Mouse (Mus musculus): ENCODE results near the gene Rgs7. TPM values are rescaled to one million over a fixed set of nuclear protein-coding genes. Genes with fewer than 3 reads are reported as not detected.

Gene Rgs7
- total and polyA plus RNA-seq, 2 experiments from 2014 or later, result 40.5 to 48.1 TPM

DNA sequence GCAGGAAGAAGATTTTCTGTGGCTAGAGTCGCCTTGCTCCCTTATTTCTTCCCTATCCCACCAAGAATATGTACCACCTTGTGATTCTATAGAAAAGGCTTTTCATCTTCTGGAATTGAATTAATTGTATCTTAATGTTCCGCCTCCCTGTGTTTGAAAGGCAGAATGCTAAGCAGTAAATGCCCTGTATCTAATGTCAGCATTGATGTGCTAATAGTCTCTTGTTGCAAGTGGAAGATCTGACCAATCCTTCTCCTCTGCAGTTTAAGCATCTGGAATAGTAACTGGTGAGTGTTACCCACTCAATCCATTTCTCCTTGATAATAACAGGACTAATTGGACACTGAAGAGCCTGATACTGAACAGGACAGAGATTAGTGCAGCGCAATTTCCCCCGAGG, 65.9 kb downstream of the Rgs7 start:
- no peak overlapping the region for H3K4me3 ChIP-seq (ENCODE audit: low read depth, low read length)
- no peaks in the 10 kb centered on the region for H3K27me3 ChIP-seq (ENCODE audit: insufficient read depth, low read length)
- H3K9ac ChIP-seq (replicated peaks; ENCODE audit: low read length, poor library complexity, severe bottlenecking), result no peak overlapping the region
- no peak overlapping the region for H3K27ac ChIP-seq (ENCODE audit: low read depth, low read length)
- H3K9me3 ChIP-seq (ENCODE audit: low read length), result no peaks in the 10 kb centered on the region
- H3K4me2 ChIP-seq (ENCODE audit: low read depth, low read length, poor library complexity, severe bottlenecking), result no peak overlapping the region
- no peaks in the 10 kb centered on the region for H3K4me1 ChIP-seq (ENCODE audit: insufficient read depth, low read length)
- H3K36me3 ChIP-seq (ENCODE audit: insufficient read depth, low read length), result no peaks in the 10 kb centered on the region
- DNase-seq (ENCODE audit: low spot score) (no peak), ATAC-seq (ENCODE audit: low FRiP score) (no peak)
- TF ChIP-seq CTCF (IDR thresholded peaks at IDR 0.05), result no peak
- 40% methylated on average over 4 of the region's 4 CpGs for WGBS

DNA sequence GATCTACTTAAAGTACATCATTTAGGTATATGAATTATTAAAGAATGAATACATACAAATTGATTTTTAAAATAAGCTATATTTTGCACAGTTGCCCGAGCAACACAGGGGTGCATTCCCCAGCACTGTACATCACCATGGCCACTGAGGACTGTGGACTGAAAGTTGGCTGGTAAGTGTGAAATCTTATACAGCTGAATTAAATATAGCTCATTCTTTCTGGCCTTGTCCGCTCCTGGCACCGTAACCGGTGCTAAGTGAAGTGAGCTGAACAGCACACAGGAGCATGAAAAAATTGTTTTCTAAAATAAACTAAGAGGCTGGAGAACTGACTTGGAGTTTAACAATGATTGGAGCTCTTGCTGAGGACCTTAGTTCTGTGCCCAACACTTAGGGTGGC, 71.4 kb downstream of the Rgs7 start:
- no peak overlapping the region for H3K4me2 ChIP-seq (ENCODE audit: low read depth, low read length, poor library complexity, severe bottlenecking)
- H3K27ac ChIP-seq (ENCODE audit: low read depth, low read length), result no peak overlapping the region
- no peak for DNase-seq (ENCODE audit: low spot score)
- TF ChIP-seq CTCF (IDR thresholded peaks at IDR 0.05), result no peak
- H3K9me3 ChIP-seq (ENCODE audit: low read length), result no peaks in the 10 kb centered on the region
- H3K9ac ChIP-seq (replicated peaks; ENCODE audit: low read length, poor library complexity, severe bottlenecking), result no peak overlapping the region
- no peak for ATAC-seq (ENCODE audit: low FRiP score)
- no peaks in the 10 kb centered on the region for H3K36me3 ChIP-seq (ENCODE audit: insufficient read depth, low read length)
- H3K4me3 ChIP-seq (ENCODE audit: low read depth, low read length), result no peak overlapping the region
- WGBS, result 88% methylated on average over 4 of the region's 4 CpGs
- no peaks in the 10 kb centered on the region for H3K4me1 ChIP-seq (ENCODE audit: insufficient read depth, low read length)
- no peaks in the 10 kb centered on the region for H3K27me3 ChIP-seq (ENCODE audit: insufficient read depth, low read length)

DNA sequence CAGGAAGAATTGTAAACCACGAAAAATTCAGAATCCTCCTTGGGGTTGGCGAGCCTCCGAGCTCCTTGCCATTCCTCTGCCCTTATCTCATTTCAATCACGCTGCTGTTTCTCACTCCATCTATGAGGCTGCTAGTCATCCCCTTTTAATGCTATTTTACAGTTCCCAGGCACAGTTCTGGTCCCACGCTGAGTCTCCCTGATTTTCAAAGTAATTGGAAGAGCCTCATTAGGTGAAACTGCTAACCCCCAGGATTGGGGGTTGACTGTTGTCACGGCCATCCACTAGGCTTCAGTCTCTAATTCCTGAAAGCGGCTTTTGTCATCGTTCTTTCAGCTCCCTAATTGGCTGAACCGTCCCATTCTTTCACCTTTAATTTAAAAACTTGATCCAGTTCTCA, 76.6 kb downstream of the Rgs7 start:
- no peak overlapping the region for H3K9ac ChIP-seq (replicated peaks; ENCODE audit: low read length, poor library complexity, severe bottlenecking)
- no peak overlapping the region for H3K4me2 ChIP-seq (ENCODE audit: low read depth, low read length, poor library complexity, severe bottlenecking)
- ATAC-seq (ENCODE audit: low FRiP score) (no peak), DNase-seq (ENCODE audit: low spot score) (no peak)
- TF ChIP-seq CTCF (IDR thresholded peaks at IDR 0.05), result no peak
- no peaks in the 10 kb centered on the region for H3K36me3 ChIP-seq (ENCODE audit: insufficient read depth, low read length)
- WGBS, result 38% methylated on average over 9 of the region's 9 CpGs
- no peaks in the 10 kb centered on the region for H3K9me3 ChIP-seq (ENCODE audit: low read length)
- no peaks in the 10 kb centered on the region for H3K4me1 ChIP-seq (ENCODE audit: insufficient read depth, low read length)
- no peak overlapping the region for H3K27ac ChIP-seq (ENCODE audit: low read depth, low read length)
- H3K27me3 ChIP-seq (ENCODE audit: insufficient read depth, low read length), result no peaks in the 10 kb centered on the region
- no peak overlapping the region for H3K4me3 ChIP-seq (ENCODE audit: low read depth, low read length)

DNA sequence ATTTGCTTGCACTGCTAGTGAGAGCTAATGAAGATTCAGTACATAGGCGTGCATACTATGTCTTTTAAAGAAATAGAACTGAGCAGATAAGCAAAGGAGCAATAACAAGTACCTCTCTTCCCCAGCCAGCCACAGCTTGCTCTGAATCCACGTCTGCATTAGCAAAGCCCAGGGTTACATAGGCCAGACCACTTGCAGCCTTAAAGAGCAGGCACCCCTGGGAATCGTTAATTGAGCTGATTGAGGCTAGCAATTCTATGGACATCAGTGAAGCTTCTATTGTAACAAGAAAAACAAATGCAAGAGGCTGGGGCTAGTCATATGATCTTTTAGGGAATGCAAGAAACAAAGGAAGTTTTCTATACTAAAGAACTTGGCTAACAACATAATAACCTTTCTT, 81.9 kb downstream of the Rgs7 start:
- DNase-seq (ENCODE audit: low spot score) (no peak), ATAC-seq (ENCODE audit: low FRiP score) (no peak)
- 40% methylated on average over 3 of the region's 3 CpGs for WGBS
- Histone ChIP-seq H3K27ac (ENCODE audit: low read depth, low read length) (no peak overlapping the region), H3K4me1 (ENCODE audit: insufficient read depth, low read length) (no peaks in the 10 kb centered on the region), H3K4me3 (ENCODE audit: low read depth, low read length) (no peak overlapping the region), H3K4me2 (ENCODE audit: low read depth, low read length, poor library complexity, severe bottlenecking) (no peak overlapping the region), H3K9me3 (ENCODE audit: low read length) (no peaks in the 10 kb centered on the region), H3K27me3 (ENCODE audit: insufficient read depth, low read length) (no peaks in the 10 kb centered on the region), H3K9ac (replicated peaks; ENCODE audit: low read length, poor library complexity, severe bottlenecking) (no peak overlapping the region), H3K36me3 (ENCODE audit: insufficient read depth, low read length) (no peaks in the 10 kb centered on the region)
- no peak for TF ChIP-seq CTCF (IDR thresholded peaks at IDR 0.05)

DNA sequence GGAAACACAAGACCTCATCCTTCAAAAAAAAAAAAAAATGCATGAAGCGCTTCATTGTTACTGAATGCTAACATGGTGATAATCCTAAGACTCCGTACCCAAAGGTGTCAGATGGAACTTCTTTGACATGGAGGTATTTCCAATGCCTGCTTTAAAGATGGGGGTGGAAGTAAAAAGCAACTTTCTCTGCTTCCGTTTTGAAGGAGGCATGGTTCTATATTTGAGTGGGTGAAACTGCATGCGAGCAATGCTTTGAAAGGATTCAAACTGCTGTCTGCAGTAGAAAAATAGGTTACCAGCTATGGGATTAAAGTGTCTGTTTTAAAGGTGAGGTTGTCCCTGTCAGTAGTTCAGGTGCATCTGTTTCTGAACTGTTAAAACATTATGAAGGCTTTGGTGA, 100.4 kb downstream of the Rgs7 start:
- DNase-seq (ENCODE audit: low spot score) (no peak), ATAC-seq (ENCODE audit: low FRiP score) (no peak)

DNA sequence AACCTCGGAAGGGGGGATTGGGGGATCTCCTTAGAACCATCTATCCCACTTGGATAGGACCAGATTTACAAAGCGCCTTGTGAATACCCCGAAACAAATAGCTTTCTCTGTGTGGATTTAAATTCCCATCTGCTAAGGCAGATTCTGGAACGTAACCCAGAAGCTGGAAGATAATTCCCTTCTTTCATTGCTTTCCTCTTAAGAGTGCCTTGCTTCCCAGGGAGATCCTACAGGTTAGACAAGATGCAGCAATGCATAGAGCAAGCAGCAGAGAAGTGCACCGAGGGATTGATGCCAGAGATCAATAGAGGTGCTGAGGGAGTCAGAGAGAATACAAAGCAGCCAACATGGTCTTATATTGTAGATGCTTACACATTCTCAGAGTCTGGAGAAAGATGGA, 103.0 kb downstream of the Rgs7 start:
- 70% methylated on average over 5 of the region's 5 CpGs for WGBS
- no peaks in the 10 kb centered on the region for H3K27me3 ChIP-seq (ENCODE audit: insufficient read depth, low read length)
- H3K4me1 ChIP-seq (ENCODE audit: insufficient read depth, low read length), result peaks cover 9% of the 10 kb centered on the region; the same call in 1 of the 2 replicates
- TF ChIP-seq CTCF (IDR thresholded peaks at IDR 0.05), result no peak
- no peaks in the 10 kb centered on the region for H3K36me3 ChIP-seq (ENCODE audit: insufficient read depth, low read length)
- H3K4me3 ChIP-seq (ENCODE audit: low read depth, low read length), result no peak overlapping the region
- H3K9me3 ChIP-seq (ENCODE audit: low read length), result no peaks in the 10 kb centered on the region
- H3K27ac ChIP-seq (ENCODE audit: low read depth, low read length), result no peak overlapping the region
- no peak overlapping the region for H3K4me2 ChIP-seq (ENCODE audit: low read depth, low read length, poor library complexity, severe bottlenecking)
- DNase-seq (ENCODE audit: low spot score) (no peak), ATAC-seq (ENCODE audit: low FRiP score) (no peak)
- no peak overlapping the region for H3K9ac ChIP-seq (replicated peaks; ENCODE audit: low read length, poor library complexity, severe bottlenecking)

More for the DNA sequence above, 100.4 kb downstream of the Rgs7 start:
- H3K4me3 ChIP-seq (ENCODE audit: low read depth, low read length), result no peak overlapping the region
- no peaks in the 10 kb centered on the region for H3K9me3 ChIP-seq (ENCODE audit: low read length)
- no peaks in the 10 kb centered on the region for H3K27me3 ChIP-seq (ENCODE audit: insufficient read depth, low read length)
- no peaks in the 10 kb centered on the region for H3K36me3 ChIP-seq (ENCODE audit: insufficient read depth, low read length)
- H3K9ac ChIP-seq (replicated peaks; ENCODE audit: low read length, poor library complexity, severe bottlenecking), result no peak overlapping the region
- WGBS, result 81% methylated on average over 4 of the region's 4 CpGs
- no peak for TF ChIP-seq CTCF (IDR thresholded peaks at IDR 0.05)
- H3K27ac ChIP-seq (ENCODE audit: low read depth, low read length), result no peak overlapping the region
- no peak overlapping the region for H3K4me2 ChIP-seq (ENCODE audit: low read depth, low read length, poor library complexity, severe bottlenecking)
- no peaks in the 10 kb centered on the region for H3K4me1 ChIP-seq (ENCODE audit: insufficient read depth, low read length)
